Mouse (Mus musculus) ES-Bruce4 (cell line): Measurements from ENCODE around the gene Gemin4. TPM values are rescaled to one million over a fixed set of nuclear protein-coding genes. Genes with fewer than 3 reads are reported as not detected.

ENCODE experiments used
- H3K27ac ChIP-seq: 2 replicates; pipeline ENCODE4 v1.5.1; 2012; ENCODE audit warnings: low read length, inconsistent platforms; ENCODE audit not compliant: insufficient read depth
- H3K27me3 ChIP-seq: 2 replicates; pipeline ENCODE4 v1.6.1; 2012; ENCODE audit warnings: mild to moderate bottlenecking, low read length, inconsistent platforms; ENCODE audit not compliant: control insufficient read depth, poor library complexity, insufficient read depth, severe bottlenecking
- H3K36me3 ChIP-seq: 2 replicates; pipeline ENCODE4 v1.6.1; 2012; ENCODE audit warnings: inconsistent platforms, mild to moderate bottlenecking, low read length, moderate library complexity; ENCODE audit not compliant: control insufficient read depth, poor library complexity, insufficient read depth, severe bottlenecking
- H3K4me1 ChIP-seq: one replicate; pipeline ENCODE4 v1.8.1; 2011; ENCODE audit warnings: low read length; ENCODE audit not compliant: control insufficient read depth, insufficient read depth
- H3K4me3 ChIP-seq: 2 replicates; pipeline ENCODE4 v1.5.1; 2011; ENCODE audit warnings: low read depth, mild to moderate bottlenecking, low read length
- H3K9ac ChIP-seq: 2 replicates; pipeline ENCODE4 v1.6.1; 2012; ENCODE audit warnings: low read depth, mild to moderate bottlenecking, inconsistent platforms; ENCODE audit not compliant: poor library complexity, severe bottlenecking
- H3K9me3 ChIP-seq: replicated peaks from 2 replicates; pipeline ENCODE4 v1.6.1; 2012; ENCODE audit warnings: mild to moderate bottlenecking, low read length, inconsistent platforms; ENCODE audit not compliant: control insufficient read depth, poor library complexity, insufficient read depth, severe bottlenecking
- CTCF ChIP-seq: IDR thresholded peaks from one replicate; pipeline ENCODE4 v1.8.1; 2011; ENCODE audit warnings: low read depth, low read length
- EP300 ChIP-seq: IDR thresholded peaks from 2 replicates; pipeline ENCODE4 v1.6.1; 2011; ENCODE audit warnings: low read depth, low read length; ENCODE audit not compliant: insufficient read depth
- POLR2A ChIP-seq: IDR thresholded peaks from one replicate; pipeline ENCODE4 v1.8.1; 2011; ENCODE audit warnings: low read length; ENCODE audit not compliant: insufficient read depth
- polyA plus RNA-seq: library from polyadenylated mRNA; stranded (reverse); fragments of >200 nt; gene quantifications from 2 replicates; pipeline ENCODE4 v1.2.4, GENCODE M21; 2011; ENCODE audit warnings: low read depth; ENCODE audit not compliant: missing spikeins, insufficient read depth, insufficient read length

Gene Gemin4
- polyA plus RNA-seq, 1 experiment, result 32.2 TPM

DNA sequence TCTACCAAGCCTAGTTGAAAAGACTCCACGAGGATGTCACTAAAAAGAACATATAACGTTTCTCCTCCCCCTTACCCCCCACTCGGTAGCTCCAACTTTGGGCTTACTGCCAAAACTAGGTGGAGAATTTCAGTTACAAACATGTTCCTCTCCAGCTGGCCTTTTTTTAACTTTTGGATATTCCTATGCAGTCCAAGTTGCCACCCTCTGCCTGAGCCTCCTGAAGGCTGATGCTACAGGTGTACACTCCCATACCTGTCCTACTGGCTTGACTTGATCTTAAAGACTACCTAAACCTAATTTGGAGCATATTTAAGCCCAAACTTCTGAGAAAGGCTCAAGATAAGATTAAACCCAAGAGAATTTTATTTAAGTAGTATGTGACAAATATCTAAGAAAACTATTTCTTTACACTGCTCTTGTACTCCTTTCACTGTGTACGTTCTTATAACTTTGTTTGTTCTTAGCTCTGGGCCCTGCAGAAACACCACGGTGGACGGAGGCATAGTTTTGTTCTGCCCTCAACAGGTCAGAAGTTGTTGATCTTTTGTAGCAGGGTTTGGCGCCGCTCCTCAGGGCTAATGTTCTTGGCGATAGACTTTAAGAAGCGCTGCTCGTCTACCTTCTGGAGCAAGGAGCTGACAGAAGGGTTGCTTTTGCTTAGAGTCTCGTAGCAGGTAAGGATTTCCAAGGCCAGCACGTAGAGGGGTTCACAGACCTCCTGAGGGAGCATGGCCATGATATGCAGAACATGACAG is 7.1 kb downstream of the Gemin4 start:
- no peak overlapping the region for H3K27ac ChIP-seq
- H3K27me3 ChIP-seq, result no peaks in the 10 kb centered on the region
- no peak for TF ChIP-seq EP300
- no peak for TF ChIP-seq POLR2A
- no peak for TF ChIP-seq CTCF
- no peak overlapping the region for H3K4me3 ChIP-seq
- no peaks in the 10 kb centered on the region for H3K4me1 ChIP-seq
- no peak overlapping the region for H3K9ac ChIP-seq
- H3K36me3 ChIP-seq, result peaks cover 25% of the 10 kb centered on the region
- H3K9me3 ChIP-seq, result no peaks in the 10 kb centered on the region

- Histone ChIP-seq H3K4me3 (no peak overlapping the region), H3K27me3 (0 out of 2 replicates have a peak, but pooled peaks cover 2% of the 10 kb centered on the region), H3K9ac (no peak overlapping the region), H3K9me3 (no peaks in the 10 kb centered on the region), H3K4me1 (no peaks in the 10 kb centered on the region), H3K27ac (no peak overlapping the region), H3K36me3 (0 out of 2 replicates have a peak, but pooled peaks cover under 1% of the 10 kb centered on the region)
- TF ChIP-seq EP300, result no peak
- TF ChIP-seq CTCF, result no peak
These were observed 10.7 kb downstream of the Gemin4 start for GRCm38 (mm10) chr11:76206793-76207192.

- H3K36me3 ChIP-seq, result no peaks in the 10 kb centered on the region
- H3K4me1 ChIP-seq, result no peaks in the 10 kb centered on the region
- H3K27ac ChIP-seq, result no peak overlapping the region
- peaks cover 5% of the 10 kb centered on the region; the same call in 1 of the 2 replicates for H3K27me3 ChIP-seq
- H3K9ac ChIP-seq, result peak overlapping the region; percentile 82
- peak overlapping the region; percentile 83 for H3K4me3 ChIP-seq
- no peak for TF ChIP-seq EP300
- H3K9me3 ChIP-seq, result no peaks in the 10 kb centered on the region
These were observed 15.4 kb downstream of the Gemin4 start for GRCm38 (mm10) chr11:76201761-76202674.

GRCm38 (mm10) chr11:76196977-76197469 is 20.4 kb downstream of the Gemin4 start:
- Histone ChIP-seq H3K4me3 (no peak overlapping the region), H3K36me3 (no peaks in the 10 kb centered on the region), H3K9ac (no peak overlapping the region), H3K27ac (no peak overlapping the region), H3K27me3 (peaks cover 2% of the 10 kb centered on the region; the same call in 1 of the 2 replicates), H3K9me3 (no peaks in the 10 kb centered on the region), H3K4me1 (no peaks in the 10 kb centered on the region)
- no peak for TF ChIP-seq CTCF
- no peak for TF ChIP-seq POLR2A
- no peak for TF ChIP-seq EP300

- TF ChIP-seq POLR2A (no peak), EP300 (no peak), CTCF (no peak)
- H3K27me3 ChIP-seq, result peaks cover 2% of the 10 kb centered on the region; the same call in 1 of the 2 replicates
- no peaks in the 10 kb centered on the region for H3K4me1 ChIP-seq
- H3K9ac ChIP-seq, result no peak overlapping the region
- H3K36me3 ChIP-seq, result no peaks in the 10 kb centered on the region
- no peak overlapping the region for H3K4me3 ChIP-seq
- H3K9me3 ChIP-seq, result no peaks in the 10 kb centered on the region
- H3K27ac ChIP-seq, result no peak overlapping the region
These were observed 21.0 kb downstream of the Gemin4 start for GRCm38 (mm10) chr11:76196275-76196976.
